Mouse (Mus musculus) cerebellum, postnatal 25 days (tissue): ENCODE measurements at regions not wholly inside any gene's neighbourhood (a gene's known extent, or its start where the extent isn't known, plus 50 kb on each side); places are given as distances from the start of the nearest gene placed in this dataset.
"Not testable (repeated sequence)": the region's sequence is repeated elsewhere in the genome, so short reads cannot be mapped to it uniquely, and the experiment has no call there.

Experiments used
- DNase-seq, 2 experiments: peaks; one replicate each; pipeline ENCODE4 v3.0.0; 2021; ENCODE audit warnings: mixed read lengths in 2 of 2

DNA sequence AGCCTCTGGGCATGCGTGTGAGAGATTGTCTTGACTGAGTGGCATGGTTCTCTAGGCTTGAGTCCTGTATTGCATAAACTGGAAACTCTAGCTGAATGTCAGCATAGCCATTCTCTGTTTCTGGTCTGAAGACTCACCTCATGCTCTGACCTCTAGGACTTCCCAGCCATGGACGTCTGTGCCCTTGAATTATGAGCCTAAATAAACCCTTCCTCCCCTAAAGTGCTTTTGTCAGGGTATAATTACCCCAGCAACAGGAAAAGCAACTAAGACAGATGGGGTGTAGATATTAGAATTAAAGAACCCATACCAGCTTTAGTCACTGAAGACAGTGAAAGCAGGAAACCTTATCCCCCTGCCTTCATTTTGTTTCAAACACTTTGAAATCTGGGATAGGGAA is 253.3 kb downstream of the Tpbg start:
- no peak for DNase-seq

DNA sequence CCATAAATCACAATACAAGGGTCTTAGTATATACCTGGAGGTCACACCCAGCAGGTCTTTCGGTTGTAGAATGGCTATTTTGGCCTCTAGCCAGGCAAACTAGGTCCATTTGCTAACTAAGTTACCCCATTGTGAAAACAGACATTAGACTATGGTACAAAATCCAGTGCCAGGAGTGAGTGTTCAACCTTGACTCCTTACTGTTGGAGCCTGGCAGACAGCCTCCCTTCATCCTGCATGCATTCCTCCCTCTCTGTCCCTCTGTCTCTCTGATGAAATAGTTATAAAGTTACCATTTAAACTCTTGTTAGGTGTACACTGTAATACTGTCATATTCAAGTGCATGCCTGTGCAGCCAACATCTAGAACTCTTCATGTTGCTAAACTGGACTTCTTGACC is 254.1 kb downstream of the Tpbg start:
- no peak for DNase-seq

DNA sequence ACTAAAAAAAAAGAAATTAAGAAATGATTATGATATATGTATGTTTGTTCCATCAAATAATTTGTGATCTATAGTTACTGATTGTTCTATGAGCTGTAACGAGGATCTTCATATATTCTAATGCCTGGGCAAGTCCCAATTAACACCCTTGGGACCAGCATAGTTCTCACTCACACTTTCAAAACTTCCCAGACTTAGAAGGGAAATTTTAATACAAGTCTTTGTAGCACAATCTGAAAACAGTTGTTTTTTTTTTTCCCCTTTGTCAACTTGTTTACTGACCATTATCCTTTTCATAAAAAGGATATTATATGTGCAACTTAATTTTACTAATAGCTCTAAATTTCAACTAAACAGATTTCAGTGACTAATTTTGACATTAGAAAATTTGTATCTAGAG is 257.1 kb downstream of the Tpbg start:
- DNase-seq, result no peak

DNA sequence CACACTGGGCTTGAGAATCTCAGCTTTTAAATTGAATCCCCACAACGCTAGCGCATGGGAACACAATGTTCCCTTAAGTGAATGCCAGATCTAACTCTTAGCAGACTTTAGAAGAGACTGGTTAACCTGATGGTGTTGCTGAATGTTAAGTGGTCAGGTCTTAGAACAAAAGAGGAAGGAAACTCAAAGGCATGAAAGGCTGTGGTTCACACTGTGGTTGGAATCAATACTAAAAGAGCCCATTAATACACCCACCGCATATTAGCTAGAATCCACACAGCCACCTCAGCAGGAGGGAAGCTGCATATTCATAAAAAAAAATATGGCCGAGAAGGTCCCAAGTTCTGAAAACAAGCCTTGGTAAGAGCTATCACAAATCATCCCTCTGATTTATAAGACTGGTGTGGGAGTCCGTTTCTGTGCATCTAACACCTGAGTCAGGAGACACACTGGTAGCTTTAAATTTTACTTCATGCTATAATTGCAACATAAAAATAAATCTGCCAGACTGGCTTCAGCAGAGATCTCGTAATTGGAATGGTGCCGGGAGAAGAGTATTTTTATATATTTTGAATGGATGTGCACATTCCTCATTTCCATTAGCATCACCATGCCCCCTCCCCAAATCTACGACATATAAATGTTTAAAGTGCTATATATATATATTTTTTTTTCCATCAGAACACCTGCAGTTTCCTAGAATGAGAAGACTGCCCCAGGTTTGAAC is 259.3 kb downstream of the Tpbg start:
- DNase-seq, result no peak

DNA sequence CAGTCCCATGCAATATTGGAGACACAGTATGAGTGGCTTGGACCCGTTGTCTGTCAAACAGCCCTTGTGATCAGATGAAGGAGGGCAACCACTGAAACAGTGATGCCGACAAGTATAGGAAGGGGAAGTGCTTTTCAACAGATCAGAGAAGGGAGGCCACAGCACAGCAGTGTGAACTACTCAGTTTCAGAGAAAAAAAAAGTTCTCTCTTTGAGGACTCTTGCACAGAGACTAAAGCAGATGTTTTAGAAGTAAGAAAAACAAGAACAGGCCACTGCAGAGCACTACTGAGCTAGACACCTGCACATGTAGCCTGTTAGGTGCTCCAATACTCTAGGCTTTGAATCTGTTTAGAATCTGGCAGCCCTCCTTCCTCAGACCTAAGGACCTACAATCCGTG is 261.4 kb downstream of the Tpbg start:
- DNase-seq, result no peak

DNA sequence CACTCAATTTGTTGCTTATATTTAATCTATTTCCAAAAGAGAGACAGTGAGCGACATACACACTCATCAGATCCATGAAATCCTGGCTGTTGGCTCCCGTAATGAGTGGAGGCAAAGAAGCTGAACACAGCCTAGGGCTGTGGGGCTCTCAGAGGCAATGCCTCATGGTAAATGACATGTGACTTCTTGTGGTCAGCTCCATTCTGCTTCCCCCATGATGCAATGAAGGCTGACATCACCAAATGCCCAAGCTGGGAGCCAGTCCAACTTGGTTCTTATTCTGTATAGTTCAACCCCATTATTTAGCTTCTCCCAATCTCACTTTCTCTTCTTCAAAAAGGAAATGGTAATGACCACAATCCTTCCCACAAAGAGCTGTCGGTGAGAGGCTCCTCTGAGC is 262.5 kb downstream of the Tpbg start:
- DNase-seq, result no peak

DNA sequence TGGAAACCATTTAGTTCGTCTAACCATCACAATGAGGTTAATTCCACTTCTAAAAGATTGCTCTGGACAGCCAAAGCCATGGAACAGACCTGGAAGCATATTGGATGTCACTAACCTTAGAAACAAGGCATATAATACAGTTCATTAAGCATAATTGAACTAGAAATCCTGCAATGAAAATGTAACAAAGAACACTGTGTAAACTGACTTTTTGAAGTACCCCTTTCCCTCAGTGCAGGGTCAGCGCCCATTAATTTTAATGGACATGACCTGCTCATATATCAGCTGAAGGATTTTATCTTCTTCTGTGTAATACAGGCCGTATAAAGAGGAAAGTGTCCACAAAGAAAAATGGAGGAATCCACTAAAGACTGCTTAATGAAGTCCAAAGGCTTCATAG is 263.7 kb downstream of the Tpbg start:
- DNase-seq, result no peak

DNA sequence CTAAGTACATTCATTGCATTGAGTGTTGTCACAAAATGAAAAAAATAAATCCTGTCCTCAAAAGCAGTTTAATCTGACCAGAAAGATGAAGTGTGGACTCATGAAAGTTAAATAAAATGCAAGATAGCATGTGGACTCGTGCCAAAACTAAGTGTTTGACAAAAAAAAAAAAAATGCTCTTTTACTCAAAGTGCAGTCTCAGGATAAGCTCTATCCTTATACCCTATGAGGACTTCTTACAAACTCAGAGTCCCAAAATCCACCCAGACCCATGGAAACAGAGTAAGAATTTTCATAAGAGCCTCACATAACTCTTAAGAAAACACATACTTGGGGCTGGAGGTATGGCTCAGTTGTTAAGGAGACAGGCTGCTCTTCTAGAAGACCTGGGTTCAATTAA is 267.7 kb downstream of the Tpbg start:
- DNase-seq, result no peak

DNA sequence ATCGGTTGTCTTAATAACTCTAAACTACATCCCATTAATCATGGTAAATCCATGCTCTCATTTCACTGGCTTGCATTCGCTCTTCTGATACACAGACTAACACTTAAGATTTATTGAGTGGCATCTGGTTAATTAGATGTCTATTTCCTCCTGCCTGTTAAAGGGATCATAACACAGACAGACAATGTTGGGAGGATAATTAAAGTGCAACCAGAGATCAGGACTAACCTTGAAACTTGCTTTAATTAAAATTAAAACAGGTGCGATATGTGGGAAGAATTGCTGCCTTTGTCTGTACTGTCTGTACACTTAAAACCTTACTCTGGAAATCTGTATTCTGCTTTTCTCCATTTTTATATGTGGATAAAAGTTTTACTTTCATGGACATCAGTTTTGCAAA is 277.2 kb downstream of the Tpbg start:
- DNase-seq, result no peak

DNA sequence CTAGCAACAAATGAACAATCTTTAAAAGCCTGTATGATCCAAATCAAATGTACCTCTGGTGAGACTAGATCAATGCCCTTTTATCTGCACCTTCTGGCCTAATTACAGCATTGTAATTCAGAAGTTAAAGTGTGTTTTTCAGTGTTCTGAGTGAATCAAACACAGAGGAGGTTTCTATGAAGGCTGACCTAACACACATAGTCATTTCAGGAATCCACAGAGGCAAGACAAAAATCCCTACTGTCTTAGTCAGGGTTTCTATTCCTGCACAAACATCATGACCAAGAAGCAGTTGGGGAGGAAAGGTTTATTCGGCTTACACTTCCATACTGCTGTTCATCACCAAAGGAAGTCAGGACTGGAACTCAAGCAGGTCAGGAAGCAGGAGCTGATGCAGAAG is 293.4 kb downstream of the Tpbg start:
- not testable (repeated sequence) for DNase-seq

DNA sequence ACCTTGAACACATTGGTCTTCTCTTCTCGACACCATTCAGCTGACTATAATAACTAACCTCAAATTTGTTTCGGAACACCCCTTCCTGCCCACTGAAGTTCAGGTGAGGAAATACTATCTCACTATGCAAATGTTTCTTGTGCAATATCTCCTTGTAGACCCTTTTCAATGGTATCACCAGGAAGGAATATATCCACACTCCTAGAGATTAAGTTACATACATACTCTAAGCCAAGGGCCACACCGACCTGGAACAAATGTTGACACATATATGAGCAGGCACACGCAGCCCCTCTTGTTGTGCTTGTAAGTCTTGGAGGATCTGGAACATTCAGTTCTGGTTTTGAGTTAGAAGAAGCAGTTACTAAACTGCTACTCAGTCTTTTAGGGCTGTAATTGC is 303.7 kb downstream of the Tpbg start:
- no peak for DNase-seq

DNA sequence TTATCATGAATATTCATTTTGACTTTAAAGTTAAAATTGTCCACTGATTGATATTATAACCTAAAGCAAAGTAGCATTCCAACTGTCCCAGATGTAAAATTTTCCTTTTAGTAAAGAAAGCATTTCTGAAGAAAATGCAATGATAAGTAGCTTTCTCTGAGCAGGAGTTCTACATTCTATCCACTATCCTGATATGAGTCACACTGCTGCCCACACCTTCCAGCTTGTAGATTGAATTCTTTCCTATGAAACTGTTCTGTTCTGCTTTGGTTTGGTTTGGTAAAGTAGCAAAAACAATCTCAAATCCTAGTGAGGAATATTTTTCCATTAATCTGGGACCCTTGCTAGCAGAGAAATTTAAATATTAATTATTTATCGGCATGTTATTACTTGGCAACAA is 304.4 kb downstream of the Ube2cbp start:
- DNase-seq, result no peak

DNA sequence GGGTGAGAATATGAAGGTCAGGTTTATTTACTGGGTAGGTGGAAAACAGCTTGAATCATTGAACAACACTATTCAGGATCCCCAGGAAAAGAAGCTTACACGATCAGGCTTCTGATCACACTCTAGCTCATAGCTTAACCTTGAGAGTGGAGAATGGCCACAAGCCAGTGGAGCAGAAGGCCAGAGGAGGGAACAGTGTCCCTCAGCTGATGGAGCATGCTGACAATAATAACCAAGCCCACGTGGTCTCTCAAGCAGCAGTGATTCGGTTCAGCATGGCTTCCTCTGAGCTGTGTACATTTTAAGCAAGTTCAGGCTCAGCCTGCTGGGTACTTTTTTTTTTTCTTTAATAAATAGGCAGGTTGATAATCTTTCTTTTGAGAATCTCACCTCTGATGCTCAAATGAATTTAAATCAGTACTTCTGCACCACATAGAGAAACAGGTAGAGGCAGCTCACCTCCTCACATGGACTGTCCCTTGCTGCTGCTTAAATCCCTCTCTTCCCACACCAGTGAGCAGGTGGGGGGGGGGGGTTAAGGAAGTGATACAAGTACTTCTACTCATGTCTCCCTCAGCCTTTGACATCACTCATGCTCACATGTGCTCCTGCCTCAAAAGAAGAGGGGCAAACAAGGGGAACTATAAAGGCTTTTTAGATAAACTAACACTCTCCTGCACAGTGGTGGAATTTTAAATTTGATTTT is 298.2 kb downstream of the Ube2cbp start:
- DNase-seq, result peak; percentile 71 to 82

DNA sequence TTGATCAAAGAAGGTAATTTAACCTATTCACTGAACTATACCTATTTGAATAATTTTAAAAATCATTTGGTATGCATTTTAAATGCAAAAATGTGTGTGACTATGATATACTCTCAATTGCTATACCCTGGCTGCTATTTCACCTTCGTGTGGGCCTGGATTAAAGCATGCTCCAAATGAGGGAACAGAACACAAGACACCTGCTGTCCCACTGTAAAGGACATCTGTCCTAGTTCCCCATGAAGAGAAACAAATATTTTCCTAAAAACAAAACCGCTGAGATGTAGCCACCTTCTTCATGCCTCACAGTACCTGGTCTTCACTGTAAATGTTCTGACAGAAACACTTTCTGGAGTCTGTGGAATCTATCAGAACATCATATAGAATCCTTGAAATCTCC is 294.0 kb downstream of the Ube2cbp start:
- peak in 1 of 2 experiments; percentile 9 for DNase-seq

DNA sequence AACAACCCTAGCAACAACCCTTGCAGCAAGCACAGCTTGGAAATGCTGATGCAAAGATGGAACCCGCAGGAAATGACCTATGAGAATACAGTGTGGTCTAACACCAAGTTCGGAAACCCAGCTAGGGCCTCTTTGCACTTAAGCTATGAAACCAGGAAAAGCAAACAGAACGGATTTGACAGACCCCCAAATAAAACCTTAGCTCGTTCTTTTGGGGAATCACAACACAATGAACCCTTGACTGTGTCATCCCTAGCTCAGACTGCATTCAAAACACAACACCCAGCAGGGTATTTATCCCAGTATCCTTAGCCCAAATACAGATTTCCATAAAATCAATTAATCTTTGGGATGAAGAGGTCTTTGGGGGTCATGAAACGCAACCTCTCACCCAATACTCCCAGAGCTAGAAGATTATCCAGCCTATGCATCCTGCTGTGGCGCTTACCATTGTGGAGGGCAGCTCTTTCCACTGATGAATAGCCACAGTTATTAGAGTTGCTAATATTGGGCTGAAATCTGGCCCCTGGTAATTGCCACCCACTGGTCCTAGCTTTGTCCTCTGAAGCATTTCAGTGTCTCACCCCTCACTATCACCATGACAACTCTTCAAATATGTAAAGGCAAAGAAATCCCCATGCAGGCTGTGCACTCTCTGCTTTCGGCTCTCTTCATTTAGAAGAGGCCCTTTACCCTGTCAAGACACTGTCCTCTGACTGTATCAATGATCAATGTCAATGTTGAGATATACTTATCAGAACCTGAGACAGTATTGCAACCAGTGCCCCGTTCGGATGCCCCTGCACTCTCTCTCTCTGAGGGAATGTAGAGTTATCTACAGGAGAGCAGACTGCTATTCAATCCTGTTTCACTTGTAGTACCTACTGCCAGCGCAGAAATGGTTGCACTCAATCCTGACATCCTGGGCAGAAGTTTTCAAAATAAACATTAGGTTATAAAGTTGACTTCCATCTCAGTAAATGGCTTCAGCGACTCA is 277.7 kb downstream of the Ube2cbp start:
- DNase-seq, result no peak

DNA sequence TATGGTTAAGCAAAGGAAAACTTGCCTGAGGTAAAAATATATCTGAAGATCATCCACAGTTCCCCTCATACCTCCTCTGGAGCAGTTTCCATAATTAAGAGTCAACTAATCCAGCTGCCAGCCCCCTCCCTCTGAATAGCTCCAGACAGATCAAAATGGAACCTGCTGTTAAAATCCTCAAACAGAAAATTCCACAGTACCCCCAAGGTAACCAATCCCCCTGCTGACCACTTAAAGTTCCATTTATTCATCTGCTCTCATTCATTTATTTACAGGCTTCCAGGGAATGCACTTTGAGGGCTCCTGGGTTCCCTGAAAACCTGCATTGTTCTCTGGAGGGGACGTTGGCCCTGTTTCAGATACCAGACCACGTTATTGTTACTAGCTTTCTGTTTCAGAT is 275.9 kb downstream of the Ube2cbp start:
- DNase-seq, result no peak

DNA sequence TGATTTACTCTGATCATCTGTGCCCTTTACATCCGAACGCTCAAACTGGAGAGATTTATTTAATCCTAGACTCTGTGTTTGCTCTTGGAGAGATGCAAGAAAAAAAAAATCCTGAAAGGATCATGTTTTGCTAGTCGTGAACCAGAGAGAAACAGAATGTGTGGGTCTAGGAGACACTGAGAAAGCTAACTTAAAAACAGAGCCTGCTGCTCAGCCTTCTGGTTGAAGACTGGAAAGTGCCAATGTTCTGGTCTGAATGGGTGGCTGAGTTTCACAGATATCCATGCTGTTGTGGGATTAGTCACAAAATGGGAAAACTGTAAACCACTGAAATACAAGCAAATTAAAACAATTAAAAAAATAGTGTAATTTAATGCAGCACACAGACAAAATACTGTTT is 259.7 kb downstream of the Ube2cbp start:
- no peak for DNase-seq

DNA sequence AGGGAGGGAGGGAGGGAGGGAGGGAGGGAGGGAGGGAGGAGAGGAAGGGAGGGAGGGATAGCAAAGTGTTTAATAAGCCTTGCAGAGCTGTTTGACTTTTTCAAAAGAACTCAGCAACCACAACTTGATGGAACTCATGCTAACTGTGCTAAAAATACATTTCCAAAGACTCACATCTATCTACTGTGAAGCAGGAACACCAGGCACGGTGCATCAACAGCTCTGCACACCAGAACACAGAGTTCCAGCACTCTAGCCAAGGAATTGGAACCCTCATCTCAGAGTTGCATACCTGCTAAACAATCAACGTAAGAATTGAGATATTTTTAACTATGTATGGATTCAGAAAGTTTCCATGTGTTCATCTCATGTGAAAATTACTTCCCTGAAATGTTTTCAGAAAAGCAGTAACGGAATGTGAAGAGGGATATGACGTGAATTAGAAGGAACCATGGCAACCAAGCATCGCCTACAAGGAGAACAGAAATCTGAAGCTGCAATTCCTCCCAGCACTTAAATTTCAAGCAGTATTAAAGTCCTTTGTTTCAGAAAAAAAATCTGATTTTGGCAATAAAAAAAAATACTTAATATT is 256.3 kb downstream of the Ube2cbp start:
- DNase-seq, result no peak

DNA sequence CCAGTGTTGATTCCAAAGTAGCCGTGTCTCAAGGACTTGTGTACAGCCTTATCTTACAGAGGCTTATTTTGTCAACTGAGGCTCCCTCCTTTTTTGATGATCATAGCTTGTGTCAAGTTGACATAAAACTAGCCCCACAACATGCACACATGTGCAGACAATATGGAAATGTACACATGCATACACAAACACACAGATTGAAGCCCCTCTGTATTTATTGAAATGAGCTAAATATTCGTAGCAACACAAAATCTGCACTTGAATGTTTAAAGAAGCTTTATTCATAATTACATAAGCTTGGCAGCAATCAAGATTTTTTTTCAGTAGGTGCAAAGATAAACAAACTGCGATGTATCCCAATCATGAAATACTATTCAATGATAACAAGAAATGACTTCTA is 253.5 kb downstream of the Ube2cbp start:
- DNase-seq, result no peak

DNA sequence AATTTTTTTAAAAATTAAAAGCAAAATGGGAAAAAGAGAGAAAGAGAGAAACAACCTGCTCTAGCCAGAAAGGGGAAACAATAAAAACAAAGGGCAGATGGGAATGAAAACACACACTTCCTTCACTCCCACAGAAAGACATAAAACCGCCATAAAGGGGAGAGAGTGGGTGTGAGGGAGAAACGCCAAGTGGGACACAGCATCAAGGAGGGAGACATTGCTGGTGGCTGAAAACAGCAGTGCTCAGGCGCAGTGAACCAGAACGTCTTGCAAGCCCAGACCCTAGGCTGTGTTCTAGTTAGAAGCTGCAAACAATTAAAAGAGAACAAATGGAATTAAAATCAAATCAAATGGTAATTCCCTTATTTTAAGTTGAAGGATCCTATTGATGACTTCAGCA is 245.1 kb downstream of the Ube2cbp start:
- DNase-seq, result no peak

DNA sequence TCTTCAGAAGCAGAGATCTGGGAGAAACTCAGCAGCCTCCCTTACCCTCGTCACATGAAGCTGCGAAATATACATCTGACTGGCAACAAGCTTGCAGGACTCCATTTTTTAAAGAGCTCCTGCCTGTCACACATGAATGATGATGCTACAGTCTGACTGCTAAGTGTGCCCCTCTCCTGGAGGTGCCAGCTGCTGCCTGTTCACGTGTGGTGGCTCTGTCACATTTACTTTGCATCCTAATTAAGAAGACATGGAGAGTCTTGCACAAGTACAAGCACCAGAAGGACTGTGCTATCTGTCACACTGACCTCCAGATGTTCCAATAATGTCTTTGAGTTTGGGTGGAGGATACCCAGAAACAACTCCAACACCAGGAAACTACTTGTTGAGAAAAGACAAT is 240.2 kb downstream of the Ube2cbp start:
- no peak for DNase-seq

DNA sequence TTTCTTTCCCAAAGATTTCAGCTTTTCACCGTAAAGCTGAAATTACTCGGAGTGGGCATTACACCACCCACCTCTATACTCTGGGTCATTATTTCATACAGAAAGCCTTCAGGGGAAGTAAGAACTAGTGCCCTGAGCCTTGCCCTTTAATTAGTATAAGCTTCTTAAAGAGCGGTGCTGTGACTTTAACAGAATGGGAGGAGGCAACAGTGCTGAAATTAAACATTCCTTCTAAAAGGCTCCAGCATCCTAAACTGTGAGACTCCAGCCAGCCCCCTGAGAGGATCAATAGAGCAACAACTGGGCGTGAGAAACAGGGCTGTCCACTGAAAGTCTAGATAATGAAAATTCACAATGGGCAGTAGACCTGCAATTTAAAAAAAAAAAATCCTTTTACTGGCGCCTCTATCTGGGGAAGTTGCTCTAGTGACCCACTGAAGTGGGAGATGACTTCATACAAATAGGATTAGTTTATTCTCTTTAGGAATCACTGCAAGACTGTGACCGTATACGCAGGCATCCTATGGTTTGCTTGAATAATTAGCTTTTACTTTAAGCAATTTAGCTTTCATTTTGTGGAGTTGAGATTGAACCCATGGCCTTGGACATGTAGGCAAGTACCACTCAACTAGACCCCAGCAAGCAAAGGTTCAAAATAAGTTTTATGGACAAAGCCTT is 233.9 kb downstream of the Ube2cbp start:
- no peak for DNase-seq

DNA sequence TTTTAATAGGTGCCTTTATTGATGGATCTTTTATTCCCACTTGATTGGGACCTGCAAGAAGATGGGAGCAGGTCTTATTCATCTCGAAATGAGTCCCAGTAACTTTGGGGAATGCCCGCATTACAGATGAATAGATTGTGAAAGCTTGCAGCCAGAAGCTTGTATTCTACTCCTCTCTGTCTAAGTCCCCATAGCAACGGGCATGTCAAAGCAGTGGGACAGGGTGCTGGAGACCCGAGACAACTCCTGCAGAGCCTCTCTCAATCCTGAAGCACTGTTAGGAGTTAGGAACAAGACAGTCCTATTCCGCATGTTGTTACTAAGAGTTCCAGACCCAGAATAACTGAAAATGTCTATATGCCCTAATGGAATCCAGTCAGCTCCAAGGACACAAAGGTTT is 233.1 kb downstream of the Ube2cbp start:
- no peak for DNase-seq
